Mouse (Mus musculus) C2C12 (cell line): ENCODE measurements around the gene Eddm3b. TPM values are rescaled to one million over a fixed set of nuclear protein-coding genes. Genes with fewer than 3 reads are reported as not detected.

Experiments used
- H3K27me3 ChIP-seq: one replicate; pipeline ENCODE4 v1.6.1; 2011; ENCODE audit not compliant: control insufficient read depth, insufficient read depth, insufficient read length
- H3K36me3 ChIP-seq: one replicate; pipeline ENCODE4 v1.6.1; 2011; ENCODE audit not compliant: control insufficient read depth, insufficient read depth
- H3K4me3 ChIP-seq: one replicate; pipeline ENCODE4 v1.5.1; 2011; ENCODE audit warnings: mild to moderate bottlenecking, control low read depth; ENCODE audit not compliant: poor library complexity, insufficient read depth, severe bottlenecking
- H3K79me2 ChIP-seq: one replicate; pipeline ENCODE4 v1.6.1; 2011; ENCODE audit not compliant: control insufficient read depth, insufficient read depth
- H3K79me3 ChIP-seq: one replicate; pipeline ENCODE4 v1.6.1; 2011; ENCODE audit warnings: low read depth, control low read depth
- H3ac ChIP-seq: one replicate; pipeline ENCODE3; 2011; ENCODE audit warnings: low read depth; ENCODE audit not compliant: control insufficient read depth, insufficient read length
- CEBPB ChIP-seq: IDR thresholded peaks from one replicate; pipeline ENCODE4 v1.6.1; 2011; ENCODE audit warnings: low read depth, mild to moderate bottlenecking, control low read depth, moderate library complexity
- CTCF ChIP-seq: IDR thresholded peaks from one replicate; pipeline ENCODE4 v1.5.1; 2011; ENCODE audit not compliant: control insufficient read depth, insufficient read depth, insufficient read length
- FOSL1 ChIP-seq: IDR thresholded peaks from one replicate; pipeline ENCODE4 v1.8.0; 2011; ENCODE audit warnings: mild to moderate bottlenecking, low read length; ENCODE audit not compliant: poor library complexity, insufficient read depth, severe bottlenecking
- MAX ChIP-seq: IDR thresholded peaks from one replicate; pipeline ENCODE4 v1.6.1; 2011; ENCODE audit warnings: mild to moderate bottlenecking, control low read depth
- MYOD1 ChIP-seq: IDR thresholded peaks from one replicate; pipeline ENCODE4 v1.6.1; 2011; ENCODE audit warnings: low read depth; ENCODE audit not compliant: control insufficient read depth, insufficient read length
- MYOG ChIP-seq: IDR thresholded peaks from one replicate; pipeline ENCODE4 v1.6.1; 2011; ENCODE audit not compliant: control insufficient read depth, insufficient read length; ENCODE audit errors: extremely low read depth
- USF1 ChIP-seq: IDR thresholded peaks from one replicate; pipeline ENCODE4 v1.6.1; 2011; ENCODE audit warnings: low read depth, mild to moderate bottlenecking, control low read depth, moderate library complexity
- polyA plus RNA-seq: library from polyadenylated mRNA; unstranded; fragments of >200 nt; fragmentation: generic; extraction: Trizol; gene quantifications from one replicate; pipeline ENCODE4 v1.2.1, GENCODE M21; 2012; ENCODE audit warnings: missing spikeins

The Eddm3b gene
- polyA plus RNA-seq, 1 experiment = not detected

DNA sequence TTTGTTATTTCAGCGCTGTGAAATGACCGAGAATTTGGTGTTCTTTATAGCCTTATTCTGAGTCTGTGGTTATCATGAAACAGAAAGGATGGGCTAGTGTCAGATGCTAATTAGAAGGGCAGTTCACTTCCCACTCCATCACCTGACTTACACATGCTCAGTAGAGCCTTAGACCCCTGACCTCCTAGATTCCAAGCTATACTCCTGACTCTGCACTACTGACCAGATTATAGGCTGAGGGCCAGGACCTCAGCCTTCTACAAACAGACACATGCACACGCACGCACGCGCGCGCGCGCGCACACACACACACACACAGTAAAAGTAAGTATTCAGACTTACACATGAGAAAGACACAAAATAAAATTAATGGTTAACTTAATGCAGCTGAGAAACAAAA lies 15.3 kb upstream of the Eddm3b start:
- Histone ChIP-seq H3K4me3 (no peak overlapping the region), H3K79me2 (no peaks in the 10 kb centered on the region), H3K79me3 (no peaks in the 10 kb centered on the region), H3K27me3 (no peaks in the 10 kb centered on the region), H3ac (no peak overlapping the region), H3K36me3 (no peaks in the 10 kb centered on the region)
- TF ChIP-seq MYOG (no peak), CTCF (no peak)

DNA sequence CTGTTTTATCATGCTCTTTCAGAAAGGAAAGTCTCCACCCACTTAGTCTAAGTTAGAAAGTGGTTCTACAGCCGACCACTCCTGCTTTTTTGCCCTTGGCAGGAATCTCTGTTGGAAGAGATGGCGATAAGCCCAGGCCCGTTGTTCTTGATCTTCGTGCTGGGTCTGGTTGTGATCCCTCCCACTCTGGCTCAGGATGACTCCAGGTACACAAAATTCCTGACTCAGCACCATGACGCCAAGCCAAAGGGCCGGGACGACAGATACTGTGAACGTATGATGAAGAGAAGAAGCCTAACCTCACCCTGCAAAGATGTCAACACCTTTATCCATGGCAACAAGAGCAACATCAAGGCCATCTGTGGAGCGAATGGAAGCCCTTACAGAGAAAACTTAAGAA lies 12.9 kb upstream of the Eddm3b start:
- no peaks in the 10 kb centered on the region for H3K79me3 ChIP-seq
- no peaks in the 10 kb centered on the region for H3K79me2 ChIP-seq
- no peak overlapping the region for H3ac ChIP-seq
- no peaks in the 10 kb centered on the region for H3K36me3 ChIP-seq
- no peak for TF ChIP-seq CEBPB
- TF ChIP-seq MAX = no peak
- no peak for TF ChIP-seq CTCF
- TF ChIP-seq MYOD1 = no peak
- TF ChIP-seq FOSL1 = no peak
- no peak for TF ChIP-seq USF1
- no peaks in the 10 kb centered on the region for H3K27me3 ChIP-seq
- no peak overlapping the region for H3K4me3 ChIP-seq

DNA sequence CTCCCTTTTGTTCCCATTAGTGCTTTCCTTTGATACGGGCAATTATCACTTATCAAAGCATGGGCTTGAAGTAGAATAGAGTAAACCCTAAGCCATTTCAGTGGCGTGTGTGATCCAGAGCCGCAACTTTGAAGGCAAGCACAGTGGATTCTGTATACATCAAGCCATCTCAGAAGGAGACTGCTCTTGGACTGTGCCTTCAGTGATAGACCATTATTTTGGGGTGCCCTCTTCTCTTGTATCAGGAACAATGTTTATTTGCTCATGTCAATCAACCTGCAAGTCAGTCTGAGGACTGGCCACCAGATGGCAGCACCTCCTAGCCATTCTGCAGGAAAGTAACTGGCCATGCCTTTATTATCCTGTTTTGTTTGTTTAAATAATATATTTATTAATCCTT lies 11.0 kb upstream of the Eddm3b start:
- TF ChIP-seq CEBPB (no peak), USF1 (no peak), FOSL1 (no peak), MYOG (no peak), MYOD1 (no peak), CTCF (no peak), MAX (no peak)

DNA sequence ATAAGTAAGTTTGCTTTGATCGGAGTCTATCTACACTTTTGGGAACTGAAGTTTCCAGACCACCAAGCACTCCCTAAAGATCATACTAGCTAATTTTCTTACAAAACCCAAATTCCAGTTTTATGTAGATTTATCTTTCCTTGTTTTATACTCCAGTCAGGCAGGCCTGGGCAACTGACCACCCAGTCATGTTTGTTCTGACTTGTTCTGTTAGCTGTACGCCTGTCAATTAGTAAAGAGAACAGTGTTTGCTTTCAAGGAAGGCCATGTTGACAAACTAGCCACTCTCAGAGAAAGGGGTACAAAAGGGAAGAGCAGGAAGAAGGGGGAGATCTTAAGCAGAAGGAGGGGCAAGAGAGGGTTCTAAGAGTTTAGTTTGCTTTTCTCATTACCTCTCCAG lies 9.9 kb upstream of the Eddm3b start:
- H3K27me3 ChIP-seq = no peaks in the 10 kb centered on the region
- no peaks in the 10 kb centered on the region for H3K36me3 ChIP-seq
- no peaks in the 10 kb centered on the region for H3K79me2 ChIP-seq
- TF ChIP-seq USF1 (no peak), MYOG (no peak), CEBPB (no peak), CTCF (no peak)
- no peak overlapping the region for H3ac ChIP-seq
- no peak overlapping the region for H3K4me3 ChIP-seq
- no peaks in the 10 kb centered on the region for H3K79me3 ChIP-seq

More for the DNA sequence above, 11.0 kb upstream of the Eddm3b start:
- H3K4me3 ChIP-seq = no peak overlapping the region
- no peaks in the 10 kb centered on the region for H3K79me3 ChIP-seq
- H3K79me2 ChIP-seq = no peaks in the 10 kb centered on the region
- H3K36me3 ChIP-seq = no peaks in the 10 kb centered on the region
- no peak overlapping the region for H3ac ChIP-seq
- H3K27me3 ChIP-seq = no peaks in the 10 kb centered on the region

DNA sequence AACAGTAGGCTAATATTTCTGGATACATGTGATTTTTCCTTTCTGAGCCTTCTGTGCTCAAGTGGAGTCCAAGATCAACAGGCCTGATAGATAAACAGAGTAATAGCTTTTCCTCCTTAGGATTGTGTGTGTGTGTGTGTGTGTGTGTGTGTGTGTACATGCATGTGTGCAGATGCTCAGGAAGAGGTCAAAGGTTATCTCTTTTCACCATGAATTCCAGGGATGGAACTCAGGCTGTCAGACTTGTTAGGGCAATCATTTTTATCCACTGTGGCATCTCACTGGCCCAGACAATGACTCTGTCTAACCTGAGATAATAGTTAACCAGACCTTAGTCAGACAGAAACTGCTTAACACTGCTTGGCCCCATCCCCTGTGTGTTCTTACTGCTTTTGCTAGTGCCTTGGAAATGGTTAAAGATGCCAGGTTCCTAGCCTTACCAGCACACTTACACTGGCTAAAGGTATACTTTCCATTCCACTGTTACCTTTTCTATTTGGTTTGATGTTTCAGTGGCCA lies 7.7 kb upstream of the Eddm3b start:
- Histone ChIP-seq H3ac (no peak overlapping the region), H3K79me2 (no peaks in the 10 kb centered on the region), H3K27me3 (no peaks in the 10 kb centered on the region), H3K36me3 (no peaks in the 10 kb centered on the region), H3K79me3 (no peaks in the 10 kb centered on the region), H3K4me3 (no peak overlapping the region)
- TF ChIP-seq CEBPB (no peak), MYOD1 (no peak), MYOG (no peak), CTCF (no peak), FOSL1 (no peak), MAX (no peak), USF1 (no peak)

DNA sequence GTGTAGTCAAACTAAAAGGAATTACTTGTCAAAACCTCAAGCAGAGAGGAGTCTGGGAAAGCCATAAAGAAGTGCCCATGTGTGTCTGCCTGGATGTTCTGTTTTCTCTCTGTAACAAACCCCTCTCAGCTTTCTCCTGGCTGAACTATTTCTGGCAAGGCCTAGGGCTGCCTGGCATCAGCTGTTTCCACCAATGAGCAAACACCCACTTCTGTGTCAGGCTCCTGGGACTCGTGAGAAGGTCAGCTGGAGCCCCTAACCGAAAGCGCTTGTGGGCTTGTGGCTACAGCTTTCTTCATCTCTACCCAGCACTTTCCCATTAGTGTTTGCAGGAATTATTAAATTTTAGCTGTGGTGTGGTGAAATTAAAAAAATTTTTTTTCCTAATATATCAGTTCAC lies 2.3 kb upstream of the Eddm3b start:
- Histone ChIP-seq H3ac (no peak overlapping the region), H3K79me2 (no peaks in the 10 kb centered on the region), H3K4me3 (no peak overlapping the region), H3K79me3 (no peaks in the 10 kb centered on the region), H3K36me3 (no peaks in the 10 kb centered on the region), H3K27me3 (no peaks in the 10 kb centered on the region)
- no peak for TF ChIP-seq FOSL1
- TF ChIP-seq MYOG = no peak
- TF ChIP-seq CTCF = no peak
- no peak for TF ChIP-seq CEBPB
- no peak for TF ChIP-seq MYOD1
- no peak for TF ChIP-seq MAX
- no peak for TF ChIP-seq USF1
